Mouse (Mus musculus): ENCODE measurements around the gene Eya2.

DNA sequence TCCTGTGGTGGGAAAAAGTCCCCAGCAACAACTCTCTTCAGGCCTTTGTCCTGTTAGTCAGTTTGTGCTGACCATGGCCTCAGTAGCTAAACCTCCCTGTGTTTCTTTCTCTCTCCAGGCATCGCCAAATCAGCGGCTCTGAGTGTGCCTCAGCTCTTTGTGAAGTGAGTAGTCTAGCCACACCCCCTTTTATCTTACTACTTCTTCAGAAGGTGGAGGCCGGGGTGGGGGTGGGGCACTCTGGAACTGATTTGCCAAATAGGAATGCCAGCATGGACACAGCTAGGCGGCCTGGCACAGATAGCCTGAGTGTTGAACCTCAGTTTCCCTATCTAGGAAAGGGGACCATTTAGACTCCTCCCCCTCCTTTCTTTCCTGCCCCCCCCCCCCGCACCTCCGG lies 87.9 kb downstream of the Eya2 start:
- no peak for TF ChIP-seq CTCF (IDR thresholded peaks at IDR 0.05; ENCODE audit: control insufficient read depth, insufficient read depth, insufficient replicate concordance, low read depth, low read length)
- no peak for TF ChIP-seq POLR2A (IDR thresholded peaks at IDR 0.05; ENCODE audit: control insufficient read depth, low read depth, low read length)
